Mouse (Mus musculus): ENCODE results near the gene Gm26620. TPM values are rescaled to one million over a fixed set of nuclear protein-coding genes. Genes with fewer than 3 reads are reported as not detected.
A peak's percentile ranks its signal among the peaks of the same experiment; 100 is the strongest.

Gm26620 gene
- total and polyA plus RNA-seq, 3 experiments: 0.52 to 4.2 (median 1.9) TPM

GRCm38 (mm10) chr1:170858872-170859271, 26.0 kb upstream of the Gm26620 start:
- TF ChIP-seq KAT2A (IDR thresholded peaks at IDR 0.05; ENCODE audit: insufficient replicate concordance, low read length): no peak
- TF ChIP-seq JUN (IDR thresholded peaks at IDR 0.05; ENCODE audit: insufficient read depth, low read depth, low read length): no peak
- peak; percentile 83 for TF ChIP-seq USF2 (conservative IDR thresholded peaks at IDR 0.05; ENCODE audit: low read depth, low read length)
- TF ChIP-seq ZNF384 (IDR thresholded peaks at IDR 0.05; ENCODE audit: low read depth, low read length): peak; percentile 41; the same call in 1 of the 2 replicates
- TF ChIP-seq NELFE (IDR thresholded peaks at IDR 0.05; ENCODE audit: low read depth, low read length): no peak
- TF ChIP-seq ELF1 (IDR thresholded peaks at IDR 0.05; ENCODE audit: low read depth, low read length): no peak
- peak; percentile 78 for TF ChIP-seq USF1 (IDR thresholded peaks at IDR 0.05; ENCODE audit: low read depth, low read length)
- TF ChIP-seq MAX (IDR thresholded peaks at IDR 0.05; ENCODE audit: low read length): peak; percentile 52; the same call in 1 of the 2 replicates
- peak; percentile 62 for TF ChIP-seq BHLHE40 (IDR thresholded peaks at IDR 0.05; ENCODE audit: low read depth, low read length)
- Histone ChIP-seq H3K36me3 (replicated peaks in 1 of 2; ENCODE audit: control insufficient read depth in 1 of 2, insufficient read depth in 1 of 2, low read length in 1 of 2) (peaks cover 2 to 14% of the 10 kb centered on the region in 2 experiments), H3K4me1 (ENCODE audit: control insufficient read depth in 1 of 2, insufficient read depth in 2 of 2) (peaks cover 35 to 86% of the 10 kb centered on the region in 2 experiments), H3K27ac (ENCODE audit: insufficient read depth, low read depth) (no peak overlapping the region), H3K27me3 (replicated peaks) (no peaks in the 10 kb centered on the region), H3K9me3 (replicated peaks; ENCODE audit: low read length) (no peaks in the 10 kb centered on the region), H3K4me3 (replicated peaks in 1 of 3; ENCODE audit: low read depth in 2 of 3, low read length in 2 of 3, poor library complexity in 1 of 3) (no peak overlapping the region), H3K9ac (ENCODE audit: insufficient read depth, low read depth) (no peak overlapping the region), H3K4me2 (ENCODE audit: insufficient read depth, low read depth, poor library complexity, severe bottlenecking) (no peak overlapping the region), H3K79me2 (replicated peaks; ENCODE audit: control insufficient read depth, extremely low read depth, insufficient read depth, poor library complexity, severe bottlenecking) (peaks cover 95% of the 10 kb centered on the region)
- dilution Hi-C loops (cut with MboI; ENCODE audit: extremely low pct_ligation_motif_present, extremely low pct_unique_long_range_greater_than_20kb, low sequenced_read_pairs): no loop called here
- DNase-seq (ENCODE audit: extremely low read depth): no peak
- in situ Hi-C loops (cut with MboI; ENCODE audit: low pct_ligation_motif_present, low pct_unique_long_range_greater_than_20kb, low sequenced_read_pairs): no loop called here

DNA sequence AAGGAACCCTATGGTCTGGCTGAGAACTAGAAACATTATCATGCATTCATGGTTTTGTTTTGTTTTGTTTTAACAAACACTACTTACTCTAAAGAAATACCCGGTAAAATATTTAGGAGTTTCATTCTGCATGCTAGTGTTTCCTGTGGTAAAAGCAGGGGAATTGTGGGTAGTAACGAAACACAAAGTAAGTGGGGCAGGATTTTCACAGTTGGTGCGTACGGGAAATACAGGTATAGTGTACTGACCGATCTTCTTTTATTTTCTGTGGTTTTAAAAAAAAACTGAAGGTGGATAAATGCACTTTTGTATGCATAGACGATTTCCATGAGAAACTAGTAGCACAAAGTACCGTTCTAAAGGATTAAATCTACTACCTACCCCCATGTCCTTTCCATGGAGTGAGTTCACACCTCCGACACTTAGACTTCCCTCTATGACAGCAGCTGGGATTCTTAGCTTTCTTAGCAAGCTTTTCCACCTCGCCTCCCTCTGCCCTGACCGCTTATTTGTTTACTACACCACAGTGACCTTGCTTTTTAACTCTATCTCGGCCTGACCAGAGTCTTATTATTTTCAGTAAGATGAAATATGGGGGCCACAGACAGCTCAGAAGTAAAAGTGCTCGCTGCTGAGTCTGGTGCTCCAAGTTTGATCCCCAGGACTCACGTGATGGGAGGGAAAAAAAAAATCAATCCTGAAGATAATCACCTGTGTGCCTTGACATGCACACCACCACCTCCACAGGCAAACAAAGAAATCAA, 23.0 kb upstream of the Gm26620 start:
- in situ Hi-C loops (cut with MboI; ENCODE audit: low pct_ligation_motif_present, low pct_unique_long_range_greater_than_20kb, low sequenced_read_pairs): no loop called here
- Histone ChIP-seq H3K79me2 (replicated peaks; ENCODE audit: control insufficient read depth, extremely low read depth, insufficient read depth, poor library complexity, severe bottlenecking) (peaks cover 94% of the 10 kb centered on the region), H3K36me3 (replicated peaks in 1 of 2; ENCODE audit: control insufficient read depth in 1 of 2, insufficient read depth in 1 of 2, low read length in 1 of 2) (peaks cover 0 to 14% of the 10 kb centered on the region in 2 experiments), H3K9me3 (replicated peaks; ENCODE audit: low read length) (no peaks in the 10 kb centered on the region), H3K27me3 (replicated peaks) (no peaks in the 10 kb centered on the region), H3K9ac (ENCODE audit: insufficient read depth, low read depth) (peak overlapping the region; percentile 82), H3K27ac (ENCODE audit: insufficient read depth, low read depth) (peak overlapping the region; percentile 97), H3K4me1 (ENCODE audit: control insufficient read depth in 1 of 2, insufficient read depth in 2 of 2) (peaks cover 24 to 75% of the 10 kb centered on the region in 2 experiments), H3K4me2 (ENCODE audit: insufficient read depth, low read depth, poor library complexity, severe bottlenecking) (peak overlapping the region; percentile 94), H3K4me3 (replicated peaks in 1 of 3; ENCODE audit: low read depth in 2 of 3, low read length in 2 of 3, poor library complexity in 1 of 3) (peak overlapping the region; percentile 26 to 41 (median 37))
- DNase-seq (ENCODE audit: extremely low read depth): peak; percentile 86
- dilution Hi-C loops (cut with MboI; ENCODE audit: extremely low pct_ligation_motif_present, extremely low pct_unique_long_range_greater_than_20kb, low sequenced_read_pairs): no loop called here
- no peak for TF ChIP-seq ZMIZ1 (IDR thresholded peaks at IDR 0.05; ENCODE audit: low read depth, low read length)
- peak; percentile 36; the same call in 1 of the 2 replicates for TF ChIP-seq ELF1 (IDR thresholded peaks at IDR 0.05; ENCODE audit: low read depth, low read length)
- TF ChIP-seq SMC3 (IDR thresholded peaks at IDR 0.05; ENCODE audit: low read depth, low read length): no peak
- no peak for TF ChIP-seq CHD2 (IDR thresholded peaks at IDR 0.05; ENCODE audit: low read length)
- TF ChIP-seq POLR2AphosphoS2 (IDR thresholded peaks at IDR 0.05; ENCODE audit: low read depth, low read length): no peak
- TF ChIP-seq JUN (IDR thresholded peaks at IDR 0.05; ENCODE audit: insufficient read depth, low read depth, low read length): peak; percentile 87
- TF ChIP-seq MYC (IDR thresholded peaks at IDR 0.05; ENCODE audit: low read depth, low read length): peak; percentile 49; the same call in 1 of the 2 replicates
- no peak; the same call in none of the 2 replicates for TF ChIP-seq ZNF384 (IDR thresholded peaks at IDR 0.05; ENCODE audit: low read depth, low read length)
- no peak for TF ChIP-seq ZKSCAN1 (IDR thresholded peaks at IDR 0.05; ENCODE audit: borderline replicate concordance, low read depth, low read length)
- no peak for TF ChIP-seq NELFE (IDR thresholded peaks at IDR 0.05; ENCODE audit: low read depth, low read length)
- no peak for TF ChIP-seq HCFC1 (IDR thresholded peaks at IDR 0.05; ENCODE audit: low read depth, low read length)
- TF ChIP-seq MAZ (IDR thresholded peaks at IDR 0.05; ENCODE audit: low read depth, low read length): no peak
- TF ChIP-seq KAT2A (IDR thresholded peaks at IDR 0.05; ENCODE audit: insufficient replicate concordance, low read length): no peak
- no peak for TF ChIP-seq TBP (conservative IDR thresholded peaks at IDR 0.05; ENCODE audit: low read depth, low read length)
- no peak for TF ChIP-seq GABPA (IDR thresholded peaks at IDR 0.05; ENCODE audit: insufficient replicate concordance, low read depth, low read length)
- TF ChIP-seq NRF1 (IDR thresholded peaks at IDR 0.05; ENCODE audit: low read depth, low read length): no peak
- peak; percentile 71 for TF ChIP-seq MAFK (IDR thresholded peaks at IDR 0.05; ENCODE audit: insufficient replicate concordance, low read length)
- no peak for TF ChIP-seq UBTF (IDR thresholded peaks at IDR 0.05; ENCODE audit: low read depth, low read length)
- TF ChIP-seq TCF12 (IDR thresholded peaks at IDR 0.05; ENCODE audit: low read depth, low read length): peak; percentile 24; the same call in 1 of the 2 replicates
- no peak for TF ChIP-seq E2F4 (IDR thresholded peaks at IDR 0.05; ENCODE audit: insufficient replicate concordance, low read depth, low read length)
- TF ChIP-seq RCOR1 (conservative IDR thresholded peaks at IDR 0.05; ENCODE audit: low read depth, low read length): no peak
- TF ChIP-seq USF2 (conservative IDR thresholded peaks at IDR 0.05; ENCODE audit: low read depth, low read length): no peak
- no peak for TF ChIP-seq RAD21 (IDR thresholded peaks at IDR 0.05; ENCODE audit: low read depth, low read length)
- peak; percentile 93 for TF ChIP-seq BHLHE40 (IDR thresholded peaks at IDR 0.05; ENCODE audit: low read depth, low read length)
- no peak; the same call in 1 of the 2 replicates for TF ChIP-seq MXI1 (IDR thresholded peaks at IDR 0.05; ENCODE audit: low read depth, low read length)
- peak; percentile 16 for TF ChIP-seq SIN3A (IDR thresholded peaks at IDR 0.05; ENCODE audit: low read length)
- no peak for TF ChIP-seq USF1 (IDR thresholded peaks at IDR 0.05; ENCODE audit: low read depth, low read length)

Data from CH12.LX (cell line).